Mouse (Mus musculus): Measurements from ENCODE around the gene Ajuba.

Gene Ajuba

DNA sequence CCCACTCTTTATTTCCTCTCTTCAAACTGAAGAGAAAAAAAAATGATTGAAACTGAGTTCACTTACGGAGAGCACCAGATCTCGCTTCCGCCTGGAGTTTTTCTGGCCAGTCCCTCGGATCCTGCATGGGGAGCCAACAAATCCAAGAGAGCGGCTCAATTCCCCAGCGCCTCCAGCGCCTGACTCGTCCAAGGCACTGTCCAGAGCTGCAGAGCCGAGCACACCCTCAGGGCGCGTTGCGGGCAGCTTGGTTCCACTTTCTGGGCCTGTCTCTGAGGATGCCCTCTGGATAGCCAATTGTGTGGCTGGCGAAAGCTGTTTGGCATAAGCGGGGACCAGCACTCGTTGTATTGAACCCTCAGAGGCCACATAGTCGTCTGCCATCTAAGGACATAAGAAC lies 13.7 kb upstream of the Ajuba start:
- peak; percentile 92 for DNase-seq

DNA sequence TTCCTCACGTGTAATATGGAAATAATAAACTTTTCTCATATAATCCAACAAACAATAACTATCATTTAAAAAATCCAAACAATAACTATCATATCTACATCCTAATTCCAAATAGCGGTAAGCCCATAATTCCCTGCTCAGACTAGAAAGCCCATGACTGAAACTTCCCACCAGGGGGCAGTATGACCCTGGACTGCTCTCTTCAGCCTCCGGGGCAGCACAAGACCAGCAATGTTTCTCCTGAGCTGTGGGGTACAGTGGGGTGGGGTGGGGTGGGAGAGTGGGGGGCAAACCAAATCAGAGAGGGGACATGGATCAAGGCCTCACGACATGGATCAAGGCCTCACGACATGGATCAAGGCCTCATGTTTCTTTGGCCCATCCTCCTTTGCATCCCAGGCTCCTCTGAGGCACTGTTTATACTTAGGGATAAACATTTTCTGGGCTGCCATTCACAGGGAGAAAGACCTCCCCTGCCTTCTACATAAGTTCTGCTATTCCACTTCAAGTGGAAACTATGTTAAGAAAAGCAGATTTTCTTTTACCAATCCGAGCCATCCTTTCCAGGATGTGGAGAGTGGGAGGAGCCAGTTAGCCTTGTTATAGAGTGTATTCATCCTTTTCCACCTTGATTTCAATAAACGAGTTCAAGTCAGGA lies 6.5 kb upstream of the Ajuba start:
- DNase-seq: peak; percentile 95

DNA sequence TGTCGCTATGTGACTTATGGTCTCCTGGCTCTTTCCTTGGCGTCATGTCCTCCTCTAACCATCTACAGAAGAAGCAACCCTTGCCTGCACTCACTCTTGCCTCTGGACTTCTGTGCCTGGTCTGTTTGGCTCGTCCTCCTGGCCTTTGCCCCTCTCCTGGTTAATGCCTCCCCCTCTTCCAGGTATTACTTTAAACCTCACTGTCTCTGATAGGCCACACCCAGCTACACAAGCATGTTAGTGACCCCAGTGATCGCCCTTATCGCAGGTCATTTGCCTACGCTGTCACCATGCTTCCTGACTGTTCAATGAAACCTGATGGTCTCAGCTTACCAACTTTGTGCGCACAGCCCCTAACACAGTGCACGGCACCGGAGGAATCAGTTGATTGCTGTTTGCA lies 5.2 kb upstream of the Ajuba start:
- DNase-seq: peak; percentile 87

DNA sequence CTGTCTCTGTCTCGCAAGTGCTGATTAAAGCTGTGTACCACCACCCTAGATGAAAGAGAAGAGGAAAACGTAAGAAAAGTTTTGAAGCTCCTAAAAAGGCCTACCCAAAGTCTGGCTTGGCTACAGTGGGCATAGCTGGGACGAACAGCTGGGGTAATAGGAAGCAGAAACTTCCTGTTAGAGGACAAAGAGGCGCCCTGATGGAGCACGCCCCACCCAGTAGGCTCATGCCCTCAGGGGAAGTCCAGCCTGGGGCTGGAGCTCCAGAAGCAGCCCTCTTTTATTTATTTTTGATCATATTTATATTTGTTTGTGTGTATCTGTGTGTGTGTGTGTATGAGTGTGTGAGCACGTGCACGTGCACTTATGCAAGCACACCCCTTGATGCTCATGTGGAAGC lies 2.3 kb upstream of the Ajuba start:
- peak; percentile 96 for DNase-seq

DNA sequence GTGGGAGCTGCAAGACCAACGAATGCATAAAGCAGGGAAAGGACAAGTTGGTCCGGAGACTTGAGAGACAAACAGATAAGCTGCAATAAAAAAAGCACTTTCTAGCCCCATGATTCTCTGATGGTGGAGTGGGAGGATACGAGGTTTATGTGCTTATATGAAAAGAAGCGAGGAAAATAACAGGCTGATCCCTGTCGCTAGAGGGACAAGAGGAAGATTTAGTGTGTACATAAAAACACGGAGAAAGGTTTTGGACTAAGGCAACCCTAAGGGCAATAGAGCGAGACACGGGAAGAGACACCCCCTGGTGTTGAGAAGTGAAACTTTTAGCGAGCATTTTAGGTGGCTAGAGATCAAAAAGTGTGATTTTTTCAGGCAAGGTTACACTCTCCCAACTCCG lies 705 bp upstream of the Ajuba start:
- no peak for DNase-seq

DNA sequence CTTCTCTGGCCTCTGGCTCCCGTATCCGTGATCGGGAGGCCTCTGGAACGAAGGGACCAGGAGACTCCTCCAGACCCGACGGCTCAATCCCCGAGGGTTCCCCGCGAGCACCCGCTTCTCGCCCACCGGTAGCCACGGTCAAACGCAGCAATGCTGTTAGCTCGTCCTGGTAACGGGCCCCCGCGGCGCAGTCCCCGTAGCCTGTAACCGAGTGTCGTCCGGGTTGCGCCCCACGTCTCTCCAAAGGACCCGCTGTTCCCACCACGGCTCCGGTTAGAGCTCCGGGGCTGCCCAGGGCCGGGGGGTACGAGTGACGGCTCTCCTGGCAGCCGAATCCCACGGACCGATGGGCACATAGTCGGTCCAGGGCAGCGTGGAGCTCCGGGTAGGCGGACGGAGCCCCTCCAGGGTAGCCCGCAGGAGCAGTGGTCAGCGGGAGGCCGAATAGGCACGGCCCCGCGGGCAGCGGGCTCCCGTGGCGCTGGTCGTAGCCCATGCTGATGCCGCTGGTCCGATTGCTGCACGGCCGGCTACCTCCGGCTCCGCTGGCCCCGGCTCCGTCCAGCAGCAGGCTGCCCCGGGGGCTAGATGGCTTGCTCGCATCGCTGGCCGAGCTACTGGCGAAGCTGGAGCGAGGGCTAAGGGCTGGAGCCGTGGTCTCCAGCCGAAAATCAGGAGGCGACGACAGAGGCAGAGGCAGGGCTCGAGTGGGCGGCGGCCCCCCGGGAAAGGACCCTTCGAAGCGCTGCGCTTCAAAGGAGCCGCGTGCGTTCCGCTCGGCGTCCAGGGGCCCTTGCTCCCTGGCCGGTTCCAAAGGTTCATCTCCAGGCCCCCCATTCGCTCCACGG lies 893 bp downstream of the Ajuba start:
- DNase-seq: peak; percentile 94

DNA sequence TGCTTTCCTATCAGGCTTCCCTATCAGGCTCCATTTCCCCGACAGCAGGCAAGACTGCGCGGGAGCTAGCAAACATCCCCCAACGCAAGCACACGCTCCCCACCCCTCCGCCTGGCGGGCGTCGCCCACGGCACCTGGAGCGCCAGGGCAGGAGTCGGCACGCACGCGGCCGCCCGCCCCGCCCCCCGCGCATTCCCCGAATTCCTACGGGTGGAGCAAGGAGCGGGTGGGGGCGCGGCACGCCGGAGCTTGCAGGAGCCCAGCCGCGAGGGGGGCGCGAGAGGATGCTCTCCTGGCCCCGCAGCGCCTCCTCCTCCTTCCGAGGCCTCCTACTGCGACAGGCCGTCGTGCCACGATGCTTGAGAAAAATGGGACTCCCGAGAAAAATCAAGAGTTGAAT lies 1.7 kb downstream of the Ajuba start:
- peak; percentile 96 for DNase-seq

DNA sequence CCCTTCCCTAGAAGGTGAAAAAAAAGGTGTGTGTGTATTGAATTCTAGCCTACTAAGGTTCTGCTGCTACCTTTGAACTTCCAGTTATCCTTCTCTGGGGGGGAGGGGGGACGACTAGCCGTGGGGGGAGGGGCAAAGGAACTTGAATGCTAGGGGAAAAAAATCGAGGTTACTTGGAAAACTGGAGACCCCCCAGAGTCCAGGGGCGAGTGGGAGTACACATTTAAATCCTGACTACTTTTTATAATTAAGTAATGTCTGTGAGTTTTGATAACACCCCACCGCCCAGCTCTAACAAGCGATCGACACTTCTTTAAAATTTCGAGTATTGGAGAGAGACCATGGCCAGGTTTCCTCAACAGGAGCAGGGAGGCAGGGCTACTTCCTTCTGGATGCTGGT lies 2.3 kb downstream of the Ajuba start:
- peak; percentile 71 for DNase-seq

DNA sequence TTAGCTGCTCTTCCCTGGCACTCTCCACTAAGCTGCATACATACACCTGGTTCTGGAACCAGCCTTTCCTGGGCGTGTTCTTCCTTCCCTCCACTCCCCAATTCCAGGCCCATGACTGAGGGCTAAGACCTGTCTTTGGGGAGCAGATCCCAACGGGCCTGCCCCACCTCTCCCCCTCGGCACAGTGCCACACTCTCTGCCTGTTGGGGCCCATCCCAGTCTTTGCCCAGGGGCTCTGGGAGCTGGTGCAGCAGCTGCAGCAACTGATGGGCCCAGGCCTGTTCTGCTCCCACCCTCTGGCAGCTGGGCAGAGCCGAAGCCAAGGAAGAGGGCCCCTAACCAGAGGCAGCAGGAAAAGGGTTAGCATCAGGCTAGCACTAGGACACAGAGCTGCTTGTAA lies 3.1 kb downstream of the Ajuba start:
- peak; percentile 94 for DNase-seq

DNA sequence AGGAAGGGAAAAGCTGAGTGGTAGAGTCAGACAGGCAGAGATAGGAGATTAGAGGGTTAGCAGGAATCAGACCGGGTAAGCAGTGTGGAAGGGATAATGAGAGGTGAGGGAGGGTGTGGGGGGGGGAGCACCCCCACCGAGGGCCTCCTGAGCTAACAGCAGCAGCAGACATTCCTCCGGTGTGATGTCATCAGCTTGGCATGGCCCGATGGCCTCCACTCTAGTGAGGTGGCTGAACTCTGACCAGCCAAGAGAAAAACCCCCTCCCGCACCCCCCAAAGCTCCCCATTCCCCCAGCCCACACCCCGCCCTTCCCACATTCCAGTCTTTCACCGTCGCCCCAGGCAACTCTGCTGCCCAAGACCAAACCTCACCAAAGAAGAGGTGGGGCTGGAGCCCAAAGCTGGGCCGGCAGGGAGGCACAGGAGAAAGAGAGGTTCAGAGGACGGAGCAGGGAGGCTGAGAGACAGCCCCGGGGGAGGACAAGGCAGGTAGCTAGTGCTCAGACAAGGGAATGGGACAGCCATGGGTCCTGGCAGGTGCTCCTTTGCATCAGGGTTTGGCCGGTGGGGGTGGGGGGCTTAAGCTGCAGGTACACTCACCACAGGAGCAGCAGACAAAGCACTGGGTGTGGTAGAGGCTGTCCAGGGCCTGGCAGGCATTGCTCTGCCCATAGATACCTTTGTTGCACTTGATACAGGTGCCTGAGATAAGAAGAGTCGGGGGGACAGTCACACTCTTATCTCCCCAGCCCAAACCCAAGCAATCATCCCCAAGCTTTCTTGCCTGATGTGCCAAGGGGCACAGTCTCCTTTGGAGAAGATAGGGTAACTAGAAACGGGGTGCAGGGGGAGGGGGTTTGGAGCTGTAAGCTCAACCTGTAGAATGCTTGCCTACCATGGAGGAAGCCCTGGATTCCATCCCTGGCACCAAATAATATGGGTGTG lies 4.3 kb downstream of the Ajuba start:
- DNase-seq: peak; percentile 94

DNA sequence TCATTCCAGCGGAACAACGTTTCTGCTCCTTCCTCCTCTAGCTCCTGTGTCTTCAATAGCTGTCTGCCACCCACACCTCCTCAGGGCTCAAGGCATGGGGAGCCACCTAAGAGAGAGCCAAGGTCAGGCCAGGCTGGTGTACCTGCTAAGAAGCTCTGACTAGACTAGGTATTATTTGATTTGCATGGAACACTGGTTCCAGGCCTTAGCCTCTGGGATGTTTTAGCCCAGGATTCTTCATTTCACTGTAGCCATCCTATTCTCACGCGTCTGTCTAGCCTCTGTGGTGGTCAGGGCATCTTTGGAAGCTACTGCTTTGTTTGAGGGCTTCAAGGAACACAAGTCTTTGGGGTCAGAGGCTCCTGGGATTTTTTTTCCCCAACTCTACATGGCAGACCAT lies 5.2 kb downstream of the Ajuba start:
- peak; percentile 83 for DNase-seq

DNA sequence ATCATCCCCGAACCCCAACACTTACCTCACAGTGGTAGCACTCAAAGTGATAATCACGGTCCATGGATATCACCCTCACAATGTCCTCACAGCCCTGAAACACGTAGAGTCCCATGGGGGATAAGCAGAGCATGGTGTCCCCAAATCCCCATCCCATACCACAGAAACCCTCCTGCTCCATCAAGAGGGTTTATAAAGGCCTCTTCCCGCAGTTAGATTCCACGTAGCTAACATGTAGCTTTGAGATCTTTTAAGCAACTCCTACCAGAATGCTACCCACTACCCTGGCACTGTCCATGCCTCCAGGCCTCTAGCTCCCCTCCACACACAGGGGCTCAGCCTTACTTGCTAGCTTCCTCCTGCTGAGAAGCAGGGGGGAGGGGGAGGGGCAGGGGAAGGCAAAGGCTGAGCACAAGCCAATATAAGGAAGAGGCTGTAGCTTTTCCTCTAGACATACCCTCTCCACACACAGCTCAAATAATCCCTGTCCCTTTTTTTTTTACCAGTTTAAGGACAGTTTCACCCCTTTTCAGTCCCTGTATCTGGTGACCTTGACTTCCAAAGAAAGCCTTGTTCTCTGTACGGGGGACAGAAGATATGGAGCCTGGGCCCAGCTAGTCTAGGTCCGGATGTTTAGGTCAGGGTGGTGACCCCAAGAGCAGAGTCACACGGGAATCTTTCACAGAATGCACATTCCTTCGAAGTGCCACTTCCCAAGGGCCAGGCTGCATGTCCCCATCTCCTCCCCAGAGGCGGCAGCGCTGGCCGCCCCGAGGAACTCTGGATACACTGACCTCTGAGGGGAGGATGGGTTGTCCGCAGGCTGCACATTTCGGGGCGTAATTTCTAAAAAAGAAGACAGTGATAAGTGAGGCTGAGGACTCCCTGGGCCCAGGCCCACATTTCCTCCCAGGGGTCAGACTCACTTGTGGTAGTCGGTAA lies 7.6 kb downstream of the Ajuba start:
- DNase-seq: peak; percentile 97

DNA sequence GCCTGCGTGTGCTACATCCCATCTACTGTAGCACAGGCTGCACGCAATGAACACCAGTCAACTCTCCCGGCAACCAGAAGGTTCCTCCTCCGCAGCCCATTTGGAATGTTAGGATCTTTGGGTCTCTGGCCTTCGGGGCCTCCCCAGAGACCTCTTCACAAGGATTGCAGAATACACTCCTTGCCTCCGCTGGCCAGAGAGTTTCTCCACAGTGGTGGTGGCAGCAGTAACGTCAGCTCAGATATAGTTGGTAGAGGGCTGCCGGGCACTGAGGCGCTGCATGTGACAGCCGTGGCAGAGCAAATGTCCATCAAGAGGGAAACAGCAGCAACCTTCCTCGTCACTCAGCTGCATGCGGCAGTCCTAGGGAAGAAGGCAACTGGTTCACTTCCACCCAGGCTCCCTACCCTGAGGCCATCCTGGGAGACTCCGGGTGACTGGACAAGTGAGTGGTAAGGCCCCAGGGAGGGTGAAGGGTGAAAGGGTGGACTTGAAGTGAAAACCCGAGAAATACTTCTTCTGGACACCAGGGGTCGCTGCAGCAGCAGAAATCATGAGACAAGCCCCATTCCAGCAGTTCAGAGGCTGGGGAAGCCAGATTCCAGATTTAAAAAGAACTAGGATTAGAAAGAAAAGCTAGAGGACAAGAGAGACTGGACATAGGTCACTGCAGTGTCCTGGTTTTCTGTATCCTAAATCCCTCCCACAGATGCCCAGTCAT lies 8.5 kb downstream of the Ajuba start:
- DNase-seq: peak; percentile 97

DNA sequence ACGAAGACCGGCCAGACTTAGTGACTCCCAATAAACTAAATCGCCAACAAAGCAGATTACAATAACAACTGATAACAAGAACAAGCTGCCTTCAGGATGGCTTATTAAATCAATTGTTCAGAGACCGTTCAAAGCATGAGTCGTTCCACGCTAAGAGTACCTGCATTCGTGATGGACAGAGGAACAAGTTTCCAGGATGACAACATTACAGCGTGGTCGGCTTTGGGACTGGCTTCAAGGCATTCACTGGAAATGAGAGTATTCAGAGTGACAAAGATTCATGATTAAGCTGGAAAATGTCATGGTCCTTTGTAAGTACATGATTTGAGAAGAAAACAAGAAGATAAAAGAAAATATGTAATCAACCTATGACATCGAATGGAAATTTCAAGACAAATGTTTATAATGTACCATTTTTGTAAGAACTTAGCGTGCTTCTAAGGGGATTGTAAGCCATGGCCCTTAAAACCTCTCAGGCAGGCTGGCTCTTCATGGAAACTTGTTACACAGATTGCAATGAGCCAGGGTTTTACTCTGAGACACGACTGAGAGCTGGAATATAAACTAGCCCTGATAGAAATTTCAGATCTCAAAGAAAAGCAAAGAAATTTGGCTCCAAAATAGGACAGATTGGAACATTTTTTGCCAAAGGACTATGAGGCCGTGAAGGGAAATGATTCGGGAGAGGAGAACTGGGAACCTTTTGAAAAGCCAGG lies 16.7 kb downstream of the Ajuba start:
- DNase-seq: no peak

DNA sequence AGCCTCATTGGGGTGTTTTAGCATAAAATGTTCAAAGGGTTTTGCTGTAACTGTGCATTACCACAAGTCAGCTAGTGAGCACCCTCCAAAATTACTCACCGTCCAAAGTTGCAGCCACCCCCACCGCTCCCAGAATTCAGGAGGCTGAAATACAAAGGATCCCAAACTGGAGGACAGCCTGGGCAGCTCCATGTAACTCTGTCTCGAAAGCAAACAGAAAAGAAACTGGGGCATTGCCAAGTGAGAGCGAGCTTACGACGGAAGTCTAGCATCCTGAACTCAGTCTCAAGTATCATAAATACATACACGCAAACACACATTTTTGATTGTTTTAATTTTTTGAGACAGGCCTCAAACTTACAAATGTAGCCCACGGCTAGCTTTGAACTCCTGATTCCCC lies 20.0 kb downstream of the Ajuba start:
- peak; percentile 74 for DNase-seq

DNA sequence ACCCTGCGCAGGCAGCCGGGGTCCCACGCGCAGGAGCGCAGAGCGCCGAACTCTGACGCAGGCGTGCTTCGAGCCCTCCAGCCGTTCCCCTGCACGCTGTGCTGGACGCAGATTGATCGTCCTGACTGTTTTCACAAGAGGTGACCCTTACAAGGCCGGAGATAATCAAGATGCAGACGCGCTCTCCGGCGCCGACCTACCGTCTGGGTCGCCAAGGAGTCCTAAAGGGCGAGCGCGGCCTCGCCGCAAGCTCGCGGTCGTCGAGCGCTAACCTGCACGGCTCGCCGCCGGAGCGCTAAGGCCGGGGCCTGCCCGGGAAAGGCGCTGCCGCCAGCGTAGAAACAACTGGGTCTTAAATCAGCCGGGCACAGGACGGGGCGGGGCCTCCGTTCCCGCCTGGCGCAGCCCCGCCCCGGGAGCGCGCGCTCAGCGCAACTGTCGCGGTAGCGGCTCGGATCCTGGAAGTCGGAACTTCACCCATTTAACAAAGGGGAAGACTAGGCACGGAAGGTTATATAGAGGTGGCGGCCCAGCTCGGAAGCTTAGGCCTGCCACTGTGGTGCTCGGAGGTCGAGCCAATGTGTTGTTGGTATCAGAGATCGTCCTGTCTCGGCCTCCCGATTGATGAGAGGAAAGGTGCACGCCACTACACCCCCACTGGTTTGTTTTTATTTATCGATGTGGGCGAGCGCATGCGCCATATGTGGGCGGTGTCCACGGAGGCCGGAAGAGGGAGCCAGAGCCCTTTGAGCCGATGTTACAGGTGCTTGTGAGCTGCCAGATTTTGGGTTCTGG lies 23.2 kb downstream of the Ajuba start, which contains the start of gene Haus4:
Haus4 (minus strand) TSS at position 642 of the 795 bp plus-strand sequence.
- peak; percentile 99 for DNase-seq

DNA sequence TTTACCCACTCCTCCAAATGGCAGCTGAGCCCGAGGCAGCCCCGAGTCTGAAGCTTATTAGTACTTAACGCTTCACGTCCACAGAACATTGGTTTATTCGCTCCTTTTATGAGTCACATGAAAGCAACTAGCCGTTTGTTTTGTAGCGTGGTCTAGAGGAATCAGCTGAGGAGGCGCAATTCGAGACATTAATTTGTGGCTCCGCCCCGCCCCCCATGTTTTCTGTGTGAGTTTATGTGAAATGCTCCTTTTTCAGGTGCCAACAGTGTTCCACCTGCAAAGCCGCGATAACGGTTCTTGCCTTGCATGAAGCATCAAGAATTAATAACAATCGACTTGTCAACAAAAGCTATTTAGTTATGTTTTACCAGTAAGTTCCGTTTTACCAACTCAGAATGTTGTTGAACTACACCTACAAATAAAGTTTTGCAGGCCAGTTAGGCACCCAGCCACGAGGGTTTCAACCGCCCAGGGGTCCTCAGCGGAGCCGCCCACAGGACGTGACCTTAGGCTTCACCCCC lies 23.8 kb downstream of the Ajuba start:
- DNase-seq: no peak

DNA sequence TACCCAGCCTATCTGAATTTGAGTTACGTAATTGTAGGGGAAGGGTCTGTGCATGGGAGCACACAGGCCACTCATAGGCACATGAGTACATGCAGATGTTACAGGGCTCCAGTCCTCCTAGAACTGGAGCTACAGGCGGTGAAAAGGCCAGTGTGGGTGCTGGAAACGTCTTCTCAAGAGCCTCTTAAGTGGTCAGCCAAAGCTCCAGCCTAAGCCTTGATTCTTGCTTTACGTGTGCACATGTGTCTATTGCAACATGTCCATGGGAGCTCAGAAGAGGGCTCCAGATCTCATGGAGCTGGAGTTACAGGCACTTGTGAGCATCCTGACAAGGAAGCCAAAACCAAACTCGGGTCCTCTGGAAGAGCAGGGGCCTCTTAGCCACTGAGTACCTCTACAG lies 32.7 kb downstream of the Ajuba start:
- no peak for DNase-seq

DNA sequence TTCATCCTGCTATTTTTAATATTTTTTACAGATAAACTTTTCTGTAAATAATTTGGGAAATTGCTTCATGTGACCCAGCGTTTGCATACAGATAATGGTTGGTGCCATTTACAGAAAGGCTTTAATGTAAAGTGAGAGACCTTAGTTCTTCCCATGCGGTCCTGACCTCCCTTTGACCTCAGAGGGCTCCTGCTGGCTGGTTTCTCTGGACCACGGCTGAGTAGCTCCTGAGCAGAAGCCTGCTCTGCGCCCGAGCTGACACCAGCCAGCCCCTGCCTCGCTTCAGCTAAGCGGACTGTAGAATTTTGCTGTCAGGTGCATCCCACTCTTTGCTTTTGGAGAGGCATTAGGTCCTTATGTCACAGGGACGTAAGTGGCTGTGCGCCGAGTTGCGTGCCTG lies 36.6 kb downstream of the Ajuba start:
- DNase-seq: no peak

DNA sequence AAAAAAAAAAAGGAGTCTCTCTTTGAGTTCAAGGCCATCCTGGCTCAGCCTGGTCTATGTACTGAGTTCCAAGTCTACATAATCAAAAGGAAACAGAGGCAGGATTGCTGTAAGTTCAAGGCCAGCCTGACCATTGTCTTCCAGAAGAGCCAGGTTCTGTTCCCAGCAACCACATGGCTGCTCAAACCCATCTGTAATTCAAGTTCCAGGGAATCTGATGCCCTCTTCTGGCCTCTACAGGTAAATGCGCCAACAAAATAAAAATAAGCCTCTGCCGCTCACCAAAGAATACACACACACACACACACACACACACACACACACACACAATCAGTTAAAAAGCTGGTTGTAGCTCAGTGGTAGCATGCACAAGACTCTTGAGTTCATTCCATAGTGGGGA lies 38.8 kb downstream of the Ajuba start:
- DNase-seq: no peak

All from heart, adult 11 months (tissue).